Mouse (Mus musculus): ENCODE results near the gene Cd47. TPM values are rescaled to one million over a fixed set of nuclear protein-coding genes. Genes with fewer than 3 reads are reported as not detected.

Cd47 gene
- total and polyA plus RNA-seq, 3 experiments = 102 to 277 (median 142) TPM

DNA sequence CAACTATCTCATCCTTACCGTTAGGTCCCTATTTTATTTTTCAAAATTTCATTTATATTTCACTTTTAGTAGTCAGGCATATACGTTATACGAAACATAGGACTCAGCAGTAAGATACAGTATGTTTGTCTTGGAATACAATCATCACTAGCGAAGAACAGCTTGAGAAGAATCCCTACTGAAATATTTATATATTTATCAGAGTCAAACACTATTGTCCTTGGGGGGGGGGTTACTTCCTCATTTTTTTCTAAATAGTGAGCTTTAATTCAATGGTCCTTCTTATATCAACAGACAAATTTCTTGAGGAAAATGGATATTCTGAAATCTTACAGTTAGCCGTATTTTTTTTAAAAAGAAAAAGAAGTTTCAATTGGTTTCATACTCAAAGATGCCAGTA, 101.8 kb downstream of the Cd47 start:
- no peak overlapping the region for H3K4me2 ChIP-seq (ENCODE audit: insufficient read depth, low read depth, poor library complexity, severe bottlenecking)
- H3K4me3 ChIP-seq (replicated peaks in 1 of 3; ENCODE audit: low read depth in 2 of 3, low read length in 2 of 3, poor library complexity in 1 of 3) = no peak overlapping the region
- peaks cover 36 to 77% of the 10 kb centered on the region in 2 experiments for H3K36me3 ChIP-seq (replicated peaks in 1 of 2; ENCODE audit: control insufficient read depth in 1 of 2, insufficient read depth in 1 of 2, low read length in 1 of 2)
- H3K4me1 ChIP-seq (ENCODE audit: control insufficient read depth in 1 of 2, insufficient read depth in 2 of 2) = peaks cover 13 to 31% of the 10 kb centered on the region in 2 experiments
- H3K27ac ChIP-seq (ENCODE audit: insufficient read depth, low read depth) = no peak overlapping the region
- no peaks in the 10 kb centered on the region for H3K9me3 ChIP-seq (replicated peaks; ENCODE audit: low read length)
- H3K79me2 ChIP-seq (replicated peaks; ENCODE audit: control insufficient read depth, extremely low read depth, insufficient read depth, poor library complexity, severe bottlenecking) = peaks cover 9% of the 10 kb centered on the region
- TF ChIP-seq CTCF (conservative IDR thresholded peaks at IDR 0.05 in 1 of 2, IDR thresholded peaks at IDR 0.05 in 1 of 2; ENCODE audit: low read depth in 2 of 2, low read length in 2 of 2) (no peak), JUN (IDR thresholded peaks at IDR 0.05; ENCODE audit: insufficient read depth, low read depth, low read length) (no peak), ELF1 (IDR thresholded peaks at IDR 0.05; ENCODE audit: low read depth, low read length) (no peak), MAFK (IDR thresholded peaks at IDR 0.05; ENCODE audit: insufficient replicate concordance, low read length) (no peak), MAX (IDR thresholded peaks at IDR 0.05; ENCODE audit: low read length) (no peak), USF1 (IDR thresholded peaks at IDR 0.05; ENCODE audit: low read depth, low read length) (no peak), UBTF (IDR thresholded peaks at IDR 0.05; ENCODE audit: low read depth, low read length) (no peak), JUND (conservative IDR thresholded peaks at IDR 0.05; ENCODE audit: low read depth, low read length) (no peak), SMC3 (IDR thresholded peaks at IDR 0.05; ENCODE audit: low read depth, low read length) (no peak), MYC (IDR thresholded peaks at IDR 0.05; ENCODE audit: low read depth, low read length) (no peak)
- dilution Hi-C loops (cut with MboI; ENCODE audit: extremely low pct_ligation_motif_present, extremely low pct_unique_long_range_greater_than_20kb, low sequenced_read_pairs) (no loop called here), in situ Hi-C loops (cut with MboI; ENCODE audit: low pct_ligation_motif_present, low pct_unique_long_range_greater_than_20kb, low sequenced_read_pairs) (no loop called here)
- no peak for DNase-seq (ENCODE audit: extremely low read depth)
- H3K9ac ChIP-seq (ENCODE audit: insufficient read depth, low read depth) = no peak overlapping the region
- H3K27me3 ChIP-seq (replicated peaks) = no peaks in the 10 kb centered on the region

DNA sequence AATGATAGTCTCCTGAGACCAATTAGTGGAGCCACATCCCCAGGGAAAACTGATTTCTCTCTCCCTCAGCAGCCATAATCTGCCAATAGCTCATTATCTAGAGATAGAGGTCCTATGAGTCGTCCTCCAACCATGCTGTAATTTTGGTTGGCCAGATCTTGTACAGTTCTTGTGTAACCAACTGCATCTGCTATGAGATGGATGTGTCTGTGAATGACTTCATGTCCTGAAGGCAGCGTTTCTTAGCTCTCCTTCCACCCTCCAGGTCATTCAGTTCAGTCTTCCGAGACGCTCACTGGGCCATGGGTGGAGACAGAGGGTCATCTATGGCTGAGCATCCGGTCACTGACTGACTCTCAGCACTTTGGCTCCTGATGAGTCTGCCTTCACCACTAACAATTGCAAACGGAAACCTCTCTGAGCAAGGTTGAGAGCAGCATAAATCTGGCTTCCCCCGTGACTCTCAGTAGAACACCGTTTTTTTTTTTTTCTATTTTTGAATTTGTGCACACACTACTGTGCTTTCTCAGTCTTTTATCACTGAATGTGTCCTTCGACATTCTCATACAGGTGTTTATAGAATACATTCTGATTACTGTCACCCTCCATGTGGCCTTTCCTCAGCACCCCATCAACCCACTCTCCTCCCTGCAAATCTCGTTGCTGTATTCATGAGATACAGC, 104.1 kb downstream of the Cd47 start:
- H3K4me1 ChIP-seq (ENCODE audit: control insufficient read depth in 1 of 2, insufficient read depth in 2 of 2) = peaks cover 13 to 53% of the 10 kb centered on the region in 2 experiments
- in situ Hi-C loops (cut with MboI; ENCODE audit: low pct_ligation_motif_present, low pct_unique_long_range_greater_than_20kb, low sequenced_read_pairs) (no loop called here), dilution Hi-C loops (cut with MboI; ENCODE audit: extremely low pct_ligation_motif_present, extremely low pct_unique_long_range_greater_than_20kb, low sequenced_read_pairs) (no loop called here)
- H3K9me3 ChIP-seq (replicated peaks; ENCODE audit: low read length) = no peaks in the 10 kb centered on the region
- H3K27me3 ChIP-seq (replicated peaks) = no peaks in the 10 kb centered on the region
- peak overlapping the region; percentile 26 for H3K4me2 ChIP-seq (ENCODE audit: insufficient read depth, low read depth, poor library complexity, severe bottlenecking)
- TF ChIP-seq RAD21 (IDR thresholded peaks at IDR 0.05; ENCODE audit: low read depth, low read length) (no peak; the same call in 1 of the 2 replicates), BHLHE40 (IDR thresholded peaks at IDR 0.05; ENCODE audit: low read depth, low read length) (peak; percentile 46; the same call in 1 of the 2 replicates), SIN3A (IDR thresholded peaks at IDR 0.05; ENCODE audit: low read length) (0 out of 2 replicates have a peak, but pooled peaks have one; percentile 19), EP300 (IDR thresholded peaks at IDR 0.05; ENCODE audit: low read length) (peak; percentile 37; the same call in 1 of the 2 replicates), IRF4 (IDR thresholded peaks at IDR 0.05; ENCODE audit: low read depth, low read length) (peak; percentile 30; the same call in 1 of the 2 replicates), HCFC1 (IDR thresholded peaks at IDR 0.05; ENCODE audit: low read depth, low read length) (peak; percentile 6; the same call in 1 of the 2 replicates), ZNF384 (IDR thresholded peaks at IDR 0.05; ENCODE audit: low read depth, low read length) (peak; percentile 92), CHD2 (IDR thresholded peaks at IDR 0.05; ENCODE audit: low read length) (no peak), ETS1 (conservative IDR thresholded peaks at IDR 0.05; ENCODE audit: low read depth, low read length) (0 out of 2 replicates have a peak, but pooled peaks have one; percentile 6), MEF2A (IDR thresholded peaks at IDR 0.05; ENCODE audit: borderline replicate concordance, low read depth, low read length) (peak; percentile 58; the same call in 1 of the 2 replicates), TCF12 (IDR thresholded peaks at IDR 0.05; ENCODE audit: low read depth, low read length) (peak; percentile 27; the same call in 1 of the 2 replicates), MYC (IDR thresholded peaks at IDR 0.05; ENCODE audit: low read depth, low read length) (no peak)
- peaks cover 37 to 65% of the 10 kb centered on the region in 2 experiments for H3K36me3 ChIP-seq (replicated peaks in 1 of 2; ENCODE audit: control insufficient read depth in 1 of 2, insufficient read depth in 1 of 2, low read length in 1 of 2)
- H3K27ac ChIP-seq (ENCODE audit: insufficient read depth, low read depth) = peak overlapping the region; percentile 89
- no peak overlapping the region for H3K9ac ChIP-seq (ENCODE audit: insufficient read depth, low read depth)
- DNase-seq (ENCODE audit: extremely low read depth) = peak; percentile 22
- H3K79me2 ChIP-seq (replicated peaks; ENCODE audit: control insufficient read depth, extremely low read depth, insufficient read depth, poor library complexity, severe bottlenecking) = peaks cover 20% of the 10 kb centered on the region
- peak overlapping the region in 1 of 3 experiments; percentile 1 for H3K4me3 ChIP-seq (replicated peaks in 1 of 3; ENCODE audit: low read depth in 2 of 3, low read length in 2 of 3, poor library complexity in 1 of 3)
